Mouse (Mus musculus) midbrain, embryonic 12.5 days (tissue): ENCODE measurements around the gene Tssk3. TPM values are rescaled to one million over a fixed set of nuclear protein-coding genes. Genes with fewer than 3 reads are reported as not detected.
A peak's percentile ranks its signal among the peaks of the same experiment; 100 is the strongest.

Experiments used
- ATAC-seq: fragments of 200-750 bp; cut with Nextera tagmentation; 2 replicates; pipeline ENCODE4 v1.8.0; 2017; ENCODE audit warnings: low read depth, moderate TSS enrichment, moderate library complexity; ENCODE audit not compliant: low FRiP score
- H3K27ac ChIP-seq: fragments of 300-500 bp; sonication (generic); replicated peaks from 2 replicates; pipeline ENCODE4 v1.5.1; 2016; ENCODE audit warnings: mild to moderate bottlenecking
- H3K27me3 ChIP-seq: fragments of 300-500 bp; sonication (generic); 2 replicates; pipeline ENCODE4 v1.6.1; 2016; ENCODE audit warnings: mild to moderate bottlenecking
- H3K36me3 ChIP-seq: fragments of 300-500 bp; sonication (generic); 2 replicates; pipeline ENCODE4 v1.6.1; 2016
- H3K4me1 ChIP-seq: fragments of 300-500 bp; sonication (generic); 2 replicates; pipeline ENCODE4 v1.6.1; 2016
- H3K4me2 ChIP-seq: fragments of 300-500 bp; sonication (generic); replicated peaks from 2 replicates; pipeline ENCODE4 v1.6.1; 2016; ENCODE audit warnings: mild to moderate bottlenecking, moderate library complexity
- H3K4me3 ChIP-seq: fragments of 300-500 bp; sonication (generic); 2 replicates; pipeline ENCODE4 v1.5.1; 2016; ENCODE audit warnings: mild to moderate bottlenecking
- H3K9ac ChIP-seq: fragments of 300-500 bp; sonication (generic); replicated peaks from 2 replicates; pipeline ENCODE4 v1.6.1; 2016; ENCODE audit warnings: mild to moderate bottlenecking, moderate library complexity
- H3K9me3 ChIP-seq: fragments of 300-500 bp; sonication (generic); 2 replicates; pipeline ENCODE4 v1.6.1; 2016; ENCODE audit warnings: mild to moderate bottlenecking
- WGBS: fragments of 180-500 bp; shearing (Covaris S2); methylation state at CpG from one replicate; pipeline ENCODE4 v1.1.7; 2016; 5-methylcytosine and 5-hydroxymethylcytosine counted together
- polyA plus RNA-seq: library from polyadenylated mRNA; unstranded; fragments of >200 nt; fragmentation: Nextera tagmentation; extraction: Ambion mirVana; gene quantifications from 2 replicates; pipeline ENCODE4 v1.2.1, GENCODE M21; 2016

Tssk3 gene
- polyA plus RNA-seq, 1 experiment from 2014 or later: not detected

- WGBS: 38% methylated on average over 6 of the region's 6 CpGs
- H3K4me1 ChIP-seq: peaks cover 51% of the 10 kb centered on the region
- H3K4me2 ChIP-seq: peak overlapping the region; percentile 12; the same call in 1 of the 2 replicates
- peak overlapping the region; percentile 37; the same call in 1 of the 2 replicates for H3K9ac ChIP-seq
- H3K4me3 ChIP-seq: no peak overlapping the region
- ATAC-seq: no peak
- no peaks in the 10 kb centered on the region for H3K9me3 ChIP-seq
- H3K36me3 ChIP-seq: peaks cover 10% of the 10 kb centered on the region
- no peaks in the 10 kb centered on the region for H3K27me3 ChIP-seq
- H3K27ac ChIP-seq: peak overlapping the region; percentile 67
These were observed 20.0 kb upstream of the Tssk3 start for GRCm38 (mm10) chr4:129510723-129511412.

GRCm38 (mm10) chr4:129509650-129510049 lies 18.8 kb upstream of the Tssk3 start:
- Histone ChIP-seq H3K4me3 (no peak overlapping the region), H3K9me3 (no peaks in the 10 kb centered on the region), H3K27me3 (no peaks in the 10 kb centered on the region), H3K9ac (no peak overlapping the region), H3K4me2 (no peak overlapping the region), H3K4me1 (peaks cover 41% of the 10 kb centered on the region), H3K36me3 (no peaks in the 10 kb centered on the region), H3K27ac (0 out of 2 replicates have a peak overlapping the region, but pooled peaks have one; percentile 15)
- ATAC-seq: no peak
- 66% methylated on average over 3 of the region's 3 CpGs for WGBS

- H3K27ac ChIP-seq: peak overlapping the region; percentile 15; the same call in 1 of the 2 replicates
- 61% methylated on average over 14 of the region's 15 CpGs for whole genome bisulfite sequencing
- no peak overlapping the region for H3K4me3 ChIP-seq
- H3K27me3 ChIP-seq: no peaks in the 10 kb centered on the region
- H3K4me2 ChIP-seq: no peak overlapping the region
- no peak overlapping the region for H3K9ac ChIP-seq
- H3K4me1 ChIP-seq: peaks cover 41% of the 10 kb centered on the region
- H3K9me3 ChIP-seq: no peaks in the 10 kb centered on the region
- H3K36me3 ChIP-seq: no peaks in the 10 kb centered on the region
- no peak for ATAC-seq
These were observed 18.2 kb upstream of the Tssk3 start for GRCm38 (mm10) chr4:129508834-129509600.

- ATAC-seq: no peak
- H3K9me3 ChIP-seq: no peaks in the 10 kb centered on the region
- no peak overlapping the region for H3K27ac ChIP-seq
- H3K4me2 ChIP-seq: no peak overlapping the region
- H3K9ac ChIP-seq: no peak overlapping the region
- no peak overlapping the region for H3K4me3 ChIP-seq
- 77% methylated on average over 3 of the region's 3 CpGs for WGBS
- H3K36me3 ChIP-seq: no peaks in the 10 kb centered on the region
- peaks cover 40% of the 10 kb centered on the region for H3K4me1 ChIP-seq
- no peaks in the 10 kb centered on the region for H3K27me3 ChIP-seq
These were observed 17.4 kb upstream of the Tssk3 start for GRCm38 (mm10) chr4:129508237-129508515.

- no peaks in the 10 kb centered on the region for H3K9me3 ChIP-seq
- no peak overlapping the region for H3K4me3 ChIP-seq
- H3K9ac ChIP-seq: no peak overlapping the region
- H3K36me3 ChIP-seq: no peaks in the 10 kb centered on the region
- H3K27ac ChIP-seq: no peak overlapping the region
- peaks cover 34% of the 10 kb centered on the region for H3K4me1 ChIP-seq
- ATAC-seq: no peak
- WGBS: 72% methylated on average over 9 of the region's 10 CpGs
- no peaks in the 10 kb centered on the region for H3K27me3 ChIP-seq
- no peak overlapping the region for H3K4me2 ChIP-seq
These were observed 16.8 kb upstream of the Tssk3 start for GRCm38 (mm10) chr4:129507434-129508236.

- ATAC-seq: no peak
- Histone ChIP-seq H3K27me3 (no peaks in the 10 kb centered on the region), H3K27ac (no peak overlapping the region), H3K4me1 (peaks cover 17% of the 10 kb centered on the region; the same call in 1 of the 2 replicates), H3K4me3 (no peak overlapping the region), H3K4me2 (no peak overlapping the region), H3K9ac (no peak overlapping the region), H3K36me3 (no peaks in the 10 kb centered on the region), H3K9me3 (no peaks in the 10 kb centered on the region)
- 85% methylated on average over 3 of the region's 3 CpGs for WGBS
These were observed 14.7 kb upstream of the Tssk3 start for GRCm38 (mm10) chr4:129505511-129505910.

GRCm38 (mm10) chr4:129502901-129503444 lies 12.2 kb upstream of the Tssk3 start:
- Histone ChIP-seq H3K36me3 (no peaks in the 10 kb centered on the region), H3K4me2 (no peak overlapping the region), H3K27me3 (no peaks in the 10 kb centered on the region), H3K9me3 (no peaks in the 10 kb centered on the region), H3K9ac (no peak overlapping the region), H3K4me3 (no peak overlapping the region), H3K27ac (no peak overlapping the region), H3K4me1 (0 out of 2 replicates have a peak, but pooled peaks cover 6% of the 10 kb centered on the region)
- no peak for ATAC-seq
- WGBS: 81% methylated on average over 11 of the region's 11 CpGs

- H3K4me3 ChIP-seq: no peak overlapping the region
- no peak for ATAC-seq
- WGBS: 83% methylated on average over 9 of the region's 9 CpGs
- H3K27ac ChIP-seq: no peak overlapping the region
- no peaks in the 10 kb centered on the region for H3K27me3 ChIP-seq
- no peak overlapping the region for H3K4me2 ChIP-seq
- H3K9me3 ChIP-seq: no peaks in the 10 kb centered on the region
- no peaks in the 10 kb centered on the region for H3K36me3 ChIP-seq
- 0 out of 2 replicates have a peak, but pooled peaks cover 6% of the 10 kb centered on the region for H3K4me1 ChIP-seq
- no peak overlapping the region for H3K9ac ChIP-seq
These were observed 11.6 kb upstream of the Tssk3 start for GRCm38 (mm10) chr4:129502327-129502888.

- Histone ChIP-seq H3K4me3 (peak overlapping the region; percentile 53), H3K36me3 (no peaks in the 10 kb centered on the region), H3K4me1 (peaks cover 17% of the 10 kb centered on the region), H3K9ac (peak overlapping the region; percentile 53), H3K27ac (peak overlapping the region; percentile 58), H3K9me3 (no peaks in the 10 kb centered on the region), H3K27me3 (no peaks in the 10 kb centered on the region), H3K4me2 (peak overlapping the region; percentile 66)
- 1% methylated on average over 43 of the region's 49 CpGs for WGBS
- peak; percentile 90 for ATAC-seq
These were observed 10.1 kb upstream of the Tssk3 start for GRCm38 (mm10) chr4:129500607-129501566.

- H3K4me2 ChIP-seq: peak overlapping the region; percentile 66
- H3K4me3 ChIP-seq: peak overlapping the region; percentile 53
- ATAC-seq: no peak
- H3K27me3 ChIP-seq: no peaks in the 10 kb centered on the region
- 77% methylated on average over 8 of the region's 8 CpGs for WGBS
- H3K27ac ChIP-seq: peak overlapping the region; percentile 58
- H3K9ac ChIP-seq: peak overlapping the region; percentile 53; the same call in 1 of the 2 replicates
- H3K9me3 ChIP-seq: no peaks in the 10 kb centered on the region
- no peaks in the 10 kb centered on the region for H3K36me3 ChIP-seq
- peaks cover 20% of the 10 kb centered on the region for H3K4me1 ChIP-seq
These were observed 9.2 kb upstream of the Tssk3 start for GRCm38 (mm10) chr4:129500017-129500416.
